Mouse (Mus musculus) forelimb bud, embryonic 11.5 days (tissue): Measurements from ENCODE around the gene Ssxa1.
"Not testable (repeated sequence)": the region's sequence is repeated elsewhere in the genome, so short reads cannot be mapped to it uniquely, and the experiment has no call there.

Experiments
- DNase-seq: peaks from one replicate; pipeline ENCODE4 v3.0.0-alpha.2; 2012; ENCODE audit warnings: low read depth, low spot score

Gene Ssxa1

GRCm38 (mm10) chrX:21115520-21115919 lies at the start of gene Ssxa1:
Gene Ssxa1 (plus strand): TSS chrX:21115820.
- DNase-seq: no peak

- no peak for DNase-seq
Measured at GRCm38 (mm10) chrX:21068106-21068505, 47.5 kb upstream of the Ssxa1 start, which contains the start of gene Spaca5. Gene Spaca5 (plus strand): TSS chrX:21068406.

- DNase-seq: no peak
Measured at GRCm38 (mm10) chrX:21088645-21088982, 27.0 kb upstream of the Ssxa1 start.

- peak; percentile 69 for DNase-seq
Measured at GRCm38 (mm10) chrX:21088983-21089866, 26.4 kb upstream of the Ssxa1 start, which contains the start of gene Zfp300. Gene Zfp300 (minus strand): TSS chrX:21089527.

- no peak for DNase-seq
Measured at GRCm38 (mm10) chrX:21089867-21090239, 25.8 kb upstream of the Ssxa1 start.

DNA sequence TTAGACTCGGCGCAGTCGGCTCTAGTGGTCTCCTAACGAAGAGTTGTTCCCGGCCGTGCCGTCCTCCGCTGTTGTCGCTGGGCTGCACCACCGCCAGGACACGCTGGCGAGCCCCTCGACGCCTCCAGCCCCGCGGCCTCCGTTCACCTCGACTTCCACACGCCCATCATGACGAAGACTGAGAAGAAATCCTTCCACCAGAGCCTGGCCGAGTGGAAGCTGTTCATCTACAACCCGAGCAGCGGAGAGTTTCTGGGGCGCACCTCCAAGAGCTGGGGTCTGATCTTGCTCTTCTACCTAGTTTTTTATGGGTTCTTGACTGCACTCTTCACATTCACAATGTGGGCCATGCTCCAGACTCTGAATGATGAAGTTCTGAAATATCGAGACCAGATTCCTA lies 31.1 kb downstream of the Ssxa1 start:
- not testable (repeated sequence) for DNase-seq
